Comparison of ENCODE assay signal across 24 mouse cellular contexts in genomic region chr4:84458218-84458560, GRCm38 (mm10).
DNase-seq lines count a peak whose midpoint lies in the region; ATAC-seq and TF ChIP-seq lines count a peak whose summit lies in the region.
"Had no signal": no experiment of that assay in that cellular context is flagged by ENCODE, and none has a peak within 500 bp of the region (broad histone marks: within the 10 kb centered on the region; RNA-seq: fewer than 3 reads in every experiment).

No protein-coding gene starts in this region.

- peak overlapping the region; percentile 28; the same call in 1 of the 2 replicates for H3K4me2 ChIP-seq in limb, embryonic 14.5 days (replicated peaks; ENCODE audit: low read depth, low read length, severe bottlenecking)
- H3K4me2 ChIP-seq: embryonic facial prominence, embryonic 15.5 days; hindbrain, embryonic 13.5 days; liver, embryonic 11.5 days; midbrain, embryonic 12.5 days had no signal

- H3K9me3 ChIP-seq in embryonic facial prominence, embryonic 10.5 days = no peaks in the 10 kb centered on the region
- no peaks in the 10 kb centered on the region for H3K9me3 ChIP-seq in limb, embryonic 14.5 days (ENCODE audit: control insufficient read depth, low read length)
- H3K9me3 ChIP-seq: embryonic facial prominence, embryonic 15.5 days; heart, embryonic 10.5 days; hindbrain, embryonic 13.5 days; megakaryocyte, embryonic 14.5 days; midbrain, embryonic 12.5 days had no signal

- no peak for ATAC-seq in limb, embryonic 14.5 days (ENCODE audit: low FRiP score, low read depth)
- ATAC-seq: forebrain, embryonic 14.5 days; intestine, embryonic 16.5 days had no signal

- TF ChIP-seq POLR2A in limb, embryonic 14.5 days (IDR thresholded peaks at IDR 0.05; ENCODE audit: borderline replicate concordance, extremely low read depth, insufficient read depth, insufficient read length) = no peak
- TF ChIP-seq POLR2A in cerebellum, adult 2 months (IDR thresholded peaks at IDR 0.05; ENCODE audit: borderline replicate concordance, insufficient read depth, low read length) = no peak

- H3K4me3 ChIP-seq in embryonic facial prominence, embryonic 10.5 days = no peak overlapping the region
- H3K4me3 ChIP-seq in limb, embryonic 14.5 days (replicated peaks; ENCODE audit: low read length) = no peak overlapping the region
- no peak overlapping the region for H3K4me3 ChIP-seq in cerebellum, adult 2 months (replicated peaks; ENCODE audit: insufficient read depth, low read depth, low read length)
- H3K4me3 ChIP-seq: embryonic facial prominence, embryonic 15.5 days; heart, embryonic 10.5 days; hindbrain, embryonic 13.5 days; layer of hippocampus, adult 2 months; left cerebral cortex, adult 2 months; megakaryocyte, embryonic 14.5 days; midbrain, embryonic 12.5 days had no signal

- H3K27ac ChIP-seq in embryonic facial prominence, embryonic 10.5 days (replicated peaks) = peak overlapping the region; percentile 55
- peak overlapping the region; percentile 58 for H3K27ac ChIP-seq in limb, embryonic 14.5 days (replicated peaks; ENCODE audit: low read depth, low read length)
- no peak overlapping the region for H3K27ac ChIP-seq in cerebellum, adult 2 months (ENCODE audit: insufficient read depth, low read length)
- H3K27ac ChIP-seq: embryonic facial prominence, embryonic 15.5 days; heart, embryonic 10.5 days; hindbrain, embryonic 13.5 days; layer of hippocampus, adult 2 months; left cerebral cortex, adult 2 months; midbrain, embryonic 12.5 days had no signal

- WGBS in embryonic facial prominence, embryonic 10.5 days = 82% methylated on average over 3 of the region's 3 CpGs
- 33% methylated on average over 3 of the region's 3 CpGs for WGBS in limb, embryonic 14.5 days
- 92% methylated on average over 3 of the region's 3 CpGs for WGBS in cerebellum, adult 2 months

- H3K9ac ChIP-seq in limb, embryonic 14.5 days (ENCODE audit: low read depth, low read length, severe bottlenecking) = no peak overlapping the region
- H3K9ac ChIP-seq: embryonic facial prominence, embryonic 15.5 days; hindbrain, embryonic 13.5 days; midbrain, embryonic 12.5 days had no signal

- peaks cover 49% of the 10 kb centered on the region for H3K4me1 ChIP-seq in embryonic facial prominence, embryonic 10.5 days
- peaks cover 34% of the 10 kb centered on the region for H3K4me1 ChIP-seq in limb, embryonic 14.5 days (ENCODE audit: control insufficient read depth, insufficient read depth, low read length)
- H3K4me1 ChIP-seq in cerebellum, adult 2 months (ENCODE audit: control insufficient read depth, insufficient read depth, low read length) = no peaks in the 10 kb centered on the region; the same call in 1 of the 2 replicates
- H3K4me1 ChIP-seq: heart, embryonic 10.5 days; megakaryocyte, embryonic 14.5 days had no signal

- no peak for TF ChIP-seq CTCF in cerebellum, adult 2 months (IDR thresholded peaks at IDR 0.05; ENCODE audit: borderline replicate concordance, insufficient read depth, low read depth, low read length)

- peak; percentile 56 for DNase-seq in 3T3-L1 (ENCODE audit: low read depth, low spot score)
- DNase-seq in embryonic facial prominence, embryonic 10.5 days (ENCODE audit: low spot score) = no peak
- peak; percentile 27 for DNase-seq in fibroblast of lung, adult 2 months (ENCODE audit: low read depth)
- DNase-seq in limb, embryonic 14.5 days (ENCODE audit: low spot score) = no peak
- no peak for DNase-seq in cerebellum, adult 11-12 months
- DNase-seq in cerebellum, adult 2 months = no peak
- DNase-seq in left cerebral cortex, adult 8-10 months (ENCODE audit: low spot score in 2 of 2) = no peak
- DNase-seq: adrenal gland, postnatal 36 days; cerebellum, adult 8-10 months; cerebellum, postnatal 36 days; kidney, postnatal 36 days; retina, postnatal 1 day; right cerebral cortex, postnatal 14 days had no signal

- H3K36me3 ChIP-seq in embryonic facial prominence, embryonic 10.5 days (replicated peaks) = no peaks in the 10 kb centered on the region
- H3K36me3 ChIP-seq in limb, embryonic 14.5 days (ENCODE audit: control insufficient read depth, insufficient read depth, low read length) = no peaks in the 10 kb centered on the region
- H3K36me3 ChIP-seq: embryonic facial prominence, embryonic 15.5 days; heart, embryonic 10.5 days; hindbrain, embryonic 13.5 days; midbrain, embryonic 12.5 days had no signal

- no peaks in the 10 kb centered on the region for H3K27me3 ChIP-seq in embryonic facial prominence, embryonic 10.5 days (replicated peaks; ENCODE audit: low read depth, poor library complexity, severe bottlenecking)
- no peaks in the 10 kb centered on the region for H3K27me3 ChIP-seq in limb, embryonic 14.5 days (ENCODE audit: control insufficient read depth, insufficient read depth, low read length)
- no peaks in the 10 kb centered on the region for H3K27me3 ChIP-seq in cerebellum, adult 2 months (ENCODE audit: control insufficient read depth, insufficient read depth, low read length)
- H3K27me3 ChIP-seq: CH12.LX; embryonic facial prominence, embryonic 15.5 days; hindbrain, embryonic 13.5 days; megakaryocyte, embryonic 14.5 days; midbrain, embryonic 12.5 days had no signal

Comparison
In these comparisons a context has a peak if more than half of its experiments do, and no peak if none do; other contexts are left out.
1. DNase-seq: peak in 3T3-L1 (single experiment) and fibroblast of lung, adult 2 months (single experiment); none in embryonic facial prominence, embryonic 10.5 days (single experiment), limb, embryonic 14.5 days (single experiment), cerebellum, adult 11-12 months (single experiment), cerebellum, adult 2 months (0 of 2) and left cerebral cortex, adult 8-10 months (0 of 2).